Mouse (Mus musculus) forebrain, embryonic 11.5 days (tissue): ENCODE measurements at regions not wholly inside any gene's neighbourhood (a gene's known extent, or its start where the extent isn't known, plus 50 kb on each side); places are given as distances from the start of the nearest gene placed in this dataset.

Experiments
- ATAC-seq: fragments of 200-750 bp; cut with Nextera tagmentation; replicated peaks from 2 replicates; pipeline ENCODE4 v1.8.0; 2017; ENCODE audit warnings: moderate TSS enrichment; ENCODE audit not compliant: low FRiP score
- DNase-seq: peaks from one replicate; pipeline ENCODE4 v3.0.0-alpha.2; 2017; ENCODE audit warnings: low spot score
- H3K27ac ChIP-seq: fragments of 300-500 bp; sonication (generic); 2 replicates; pipeline ENCODE4 v1.5.1; 2014; ENCODE audit warnings: low read depth, low read length
- H3K27me3 ChIP-seq: fragments of 300-500 bp; sonication (generic); 2 replicates; pipeline ENCODE4 v1.6.1; 2014; ENCODE audit warnings: mild to moderate bottlenecking, low read length, mixed read lengths; ENCODE audit not compliant: control insufficient read depth, insufficient read depth
- H3K36me3 ChIP-seq: fragments of 300-500 bp; sonication (generic); 2 replicates; pipeline ENCODE4 v1.6.1; 2014; ENCODE audit warnings: mild to moderate bottlenecking, low read length, moderate library complexity, mixed read lengths; ENCODE audit not compliant: control insufficient read depth, insufficient read depth
- H3K4me1 ChIP-seq: fragments of 300-500 bp; sonication (generic); replicated peaks from 2 replicates; pipeline ENCODE4 v1.6.1; 2014; ENCODE audit warnings: low read length, mixed read lengths; ENCODE audit not compliant: control insufficient read depth, insufficient read depth
- H3K4me2 ChIP-seq: fragments of 300-500 bp; sonication (generic); 2 replicates; pipeline ENCODE4 v1.6.1; 2014; ENCODE audit warnings: low read depth, mild to moderate bottlenecking, low read length, moderate library complexity, mixed read lengths; ENCODE audit not compliant: severe bottlenecking
- H3K4me3 ChIP-seq: fragments of 300-500 bp; sonication (generic); 2 replicates; pipeline ENCODE4 v1.5.1; 2014; ENCODE audit warnings: low read depth, low read length
- H3K9ac ChIP-seq: fragments of 300-500 bp; sonication (generic); 2 replicates; pipeline ENCODE4 v1.6.1; 2014; ENCODE audit warnings: low read length
- H3K9me3 ChIP-seq: fragments of 300-500 bp; sonication (generic); 2 replicates; pipeline ENCODE4 v1.6.1; 2016; ENCODE audit warnings: low read length, mixed read lengths; ENCODE audit not compliant: control insufficient read depth
- WGBS: fragments of 180-500 bp; shearing (Covaris S2); extraction: QIAGEN DNeasy Blood & Tissue Kit; methylation state at CpG from one replicate; pipeline ENCODE4 v1.1.7; 2014; 5-methylcytosine and 5-hydroxymethylcytosine counted together

GRCm38 (mm10) chr14:17578776-17579175 lies 81.3 kb upstream of the Thrb start:
- DNase-seq (no peak), ATAC-seq (no peak)
- Histone ChIP-seq H3K9ac (no peak overlapping the region), H3K27ac (no peak overlapping the region), H3K27me3 (no peaks in the 10 kb centered on the region), H3K4me2 (no peak overlapping the region), H3K36me3 (no peaks in the 10 kb centered on the region), H3K4me3 (no peak overlapping the region), H3K9me3 (no peaks in the 10 kb centered on the region), H3K4me1 (no peaks in the 10 kb centered on the region)
- WGBS = 81% methylated on average over 1 of the region's 1 CpGs

- Histone ChIP-seq H3K27me3 (no peaks in the 10 kb centered on the region), H3K36me3 (no peaks in the 10 kb centered on the region), H3K4me1 (no peaks in the 10 kb centered on the region), H3K4me2 (no peak overlapping the region), H3K27ac (no peak overlapping the region), H3K9ac (no peak overlapping the region), H3K4me3 (no peak overlapping the region), H3K9me3 (no peaks in the 10 kb centered on the region)
- DNase-seq (no peak), ATAC-seq (no peak)
These were observed 70.5 kb upstream of the Thrb start for GRCm38 (mm10) chr14:17589595-17589994.

GRCm38 (mm10) chr14:17599553-17599952 lies 60.5 kb upstream of the Thrb start:
- H3K36me3 ChIP-seq = no peaks in the 10 kb centered on the region
- H3K4me3 ChIP-seq = no peak overlapping the region
- H3K9me3 ChIP-seq = no peaks in the 10 kb centered on the region; the same call in 1 of the 2 replicates
- no peaks in the 10 kb centered on the region for H3K27me3 ChIP-seq
- 74% methylated on average over 5 of the region's 5 CpGs for WGBS
- H3K9ac ChIP-seq = no peak overlapping the region
- H3K27ac ChIP-seq = no peak overlapping the region
- no peak for ATAC-seq
- no peak overlapping the region for H3K4me2 ChIP-seq
- no peaks in the 10 kb centered on the region for H3K4me1 ChIP-seq
- no peak for DNase-seq

- H3K4me2 ChIP-seq = no peak overlapping the region
- H3K27ac ChIP-seq = no peak overlapping the region
- H3K4me1 ChIP-seq = no peaks in the 10 kb centered on the region
- ATAC-seq (no peak), DNase-seq (no peak)
- H3K4me3 ChIP-seq = no peak overlapping the region
- no peaks in the 10 kb centered on the region for H3K27me3 ChIP-seq
- H3K9me3 ChIP-seq = no peaks in the 10 kb centered on the region; the same call in 1 of the 2 replicates
- no peaks in the 10 kb centered on the region for H3K36me3 ChIP-seq
- no peak overlapping the region for H3K9ac ChIP-seq
- 86% methylated on average over 1 of the region's 1 CpGs for WGBS
These were observed 57.7 kb upstream of the Thrb start for GRCm38 (mm10) chr14:17602357-17602756.

- no peaks in the 10 kb centered on the region for H3K27me3 ChIP-seq
- no peaks in the 10 kb centered on the region for H3K36me3 ChIP-seq
- H3K27ac ChIP-seq = no peak overlapping the region
- DNase-seq = no peak
- H3K9ac ChIP-seq = no peak overlapping the region
- H3K4me1 ChIP-seq = no peaks in the 10 kb centered on the region
- no peak overlapping the region for H3K4me3 ChIP-seq
- no peaks in the 10 kb centered on the region for H3K9me3 ChIP-seq
- WGBS = 48% methylated on average over 3 of the region's 3 CpGs
- H3K4me2 ChIP-seq = no peak overlapping the region
- no peak for ATAC-seq
These were observed 54.0 kb upstream of the Thrb start for GRCm38 (mm10) chr14:17606018-17606417.

- Histone ChIP-seq H3K4me3 (no peak overlapping the region), H3K27me3 (no peaks in the 10 kb centered on the region), H3K4me1 (no peaks in the 10 kb centered on the region), H3K9me3 (no peaks in the 10 kb centered on the region), H3K4me2 (no peak overlapping the region), H3K27ac (no peak overlapping the region), H3K9ac (no peak overlapping the region), H3K36me3 (no peaks in the 10 kb centered on the region)
- ATAC-seq (no peak), DNase-seq (no peak)
- WGBS = 75% methylated on average over 2 of the region's 2 CpGs
These were observed 52.9 kb upstream of the Thrb start for GRCm38 (mm10) chr14:17607186-17607585.
